Mouse (Mus musculus) frontal cortex, postnatal 10 days (tissue): ENCODE measurements at regions not wholly inside any gene's neighbourhood (a gene's known extent, or its start where the extent isn't known, plus 50 kb on each side); places are given as distances from the start of the nearest gene placed in this dataset.

Source experiments
- DNase-seq, 2 experiments: peaks; one replicate each; pipeline ENCODE4 v3.0.0; 2022; ENCODE audit warnings: low spot score in 2 of 2, mixed read lengths in 1 of 2

GRCm38 (mm10) chr10:111694227-111695200, 188.4 kb downstream of the Phlda1 start:
- no peak for DNase-seq

- no peak for DNase-seq
Measured at GRCm38 (mm10) chr10:111695918-111696760, 190.1 kb downstream of the Phlda1 start.

GRCm38 (mm10) chr10:111696987-111697386, 190.9 kb downstream of the Phlda1 start:
- no peak for DNase-seq

- no peak for DNase-seq
Measured at GRCm38 (mm10) chr10:111699557-111700508, 193.7 kb downstream of the Phlda1 start.

- DNase-seq = no peak
Measured at GRCm38 (mm10) chr10:111700570-111700969, 194.5 kb downstream of the Phlda1 start.

- no peak for DNase-seq
Measured at GRCm38 (mm10) chr10:111701138-111701537, 195.1 kb downstream of the Phlda1 start.

GRCm38 (mm10) chr10:111702435-111702834, 196.3 kb downstream of the Phlda1 start:
- DNase-seq = no peak

GRCm38 (mm10) chr10:111703447-111703846, 197.4 kb downstream of the Phlda1 start:
- DNase-seq = no peak

- DNase-seq = no peak
Measured at GRCm38 (mm10) chr10:111711519-111712113, 205.5 kb downstream of the Phlda1 start.

GRCm38 (mm10) chr10:111712991-111713390, 206.9 kb downstream of the Phlda1 start:
- DNase-seq = no peak

GRCm38 (mm10) chr10:111713676-111714075, 207.6 kb downstream of the Phlda1 start:
- DNase-seq = no peak

GRCm38 (mm10) chr10:111715172-111715571, 209.1 kb downstream of the Phlda1 start:
- DNase-seq = no peak

- no peak for DNase-seq
Measured at GRCm38 (mm10) chr10:111719632-111720031, 213.5 kb downstream of the Phlda1 start.

- no peak for DNase-seq
Measured at GRCm38 (mm10) chr10:111721068-111721467, 215.0 kb downstream of the Phlda1 start.

GRCm38 (mm10) chr10:111723885-111724284, 217.8 kb downstream of the Phlda1 start:
- no peak for DNase-seq

- no peak for DNase-seq
Measured at GRCm38 (mm10) chr10:111724574-111725414, 218.7 kb downstream of the Phlda1 start.

GRCm38 (mm10) chr10:111736026-111736425, 229.9 kb downstream of the Phlda1 start:
- no peak for DNase-seq

- DNase-seq = no peak
Measured at GRCm38 (mm10) chr10:111739471-111740138, 232.9 kb upstream of the Krr1 start.

GRCm38 (mm10) chr10:111740586-111741265, 231.7 kb upstream of the Krr1 start:
- no peak for DNase-seq
